Mouse (Mus musculus): ENCODE measurements around the gene Trappc1. TPM values are rescaled to one million over a fixed set of nuclear protein-coding genes. Genes with fewer than 3 reads are reported as not detected.

The Trappc1 gene
- total and polyA plus RNA-seq, 2 experiments from 2014 or later, result 161 to 205 TPM

- ATAC-seq (ENCODE audit: low FRiP score) (peak; percentile 85), DNase-seq (ENCODE audit: low spot score) (peak; percentile 89)
- H3K9ac ChIP-seq (replicated peaks; ENCODE audit: low read length, poor library complexity, severe bottlenecking), result peak within 1 kb of the TSS; percentile 79
- H3K27me3 ChIP-seq (ENCODE audit: insufficient read depth, low read length), result no peaks in the 10 kb centered on the region
- H3K36me3 ChIP-seq (ENCODE audit: insufficient read depth, low read length), result peaks cover 23% of the 10 kb centered on the region
- H3K9me3 ChIP-seq (ENCODE audit: low read length), result no peaks in the 10 kb centered on the region
- H3K27ac ChIP-seq (ENCODE audit: low read depth, low read length), result peak within 1 kb of the TSS; percentile 94
- no peaks in the 10 kb centered on the region; the same call in 1 of the 2 replicates for H3K4me1 ChIP-seq (ENCODE audit: insufficient read depth, low read length)
- no peak for TF ChIP-seq CTCF (IDR thresholded peaks at IDR 0.05)
- H3K4me3 ChIP-seq (ENCODE audit: low read depth, low read length), result peak within 1 kb of the TSS; percentile 64
- WGBS, result 2% methylated on average over 93 of the region's 99 CpGs
- peak within 1 kb of the TSS; percentile 79 for H3K4me2 ChIP-seq (ENCODE audit: low read depth, low read length, poor library complexity, severe bottlenecking)
These were observed 16.7 kb downstream of the Trappc1 start, which contains the start of gene Rnf227 for GRCm38 (mm10) chr11:69340161-69341131. TSS of gene Rnf227 (plus strand) at chr11:69340461.

GRCm38 (mm10) chr11:69346441-69346840 lies 22.7 kb downstream of the Trappc1 start:
- Histone ChIP-seq H3K9ac (replicated peaks; ENCODE audit: low read length, poor library complexity, severe bottlenecking) (no peak overlapping the region), H3K4me1 (ENCODE audit: insufficient read depth, low read length) (no peaks in the 10 kb centered on the region), H3K36me3 (ENCODE audit: insufficient read depth, low read length) (peaks cover 81% of the 10 kb centered on the region), H3K4me3 (ENCODE audit: low read depth, low read length) (no peak overlapping the region), H3K9me3 (ENCODE audit: low read length) (no peaks in the 10 kb centered on the region), H3K27ac (ENCODE audit: low read depth, low read length) (no peak overlapping the region), H3K27me3 (ENCODE audit: insufficient read depth, low read length) (no peaks in the 10 kb centered on the region), H3K4me2 (ENCODE audit: low read depth, low read length, poor library complexity, severe bottlenecking) (no peak overlapping the region)
- TF ChIP-seq CTCF (IDR thresholded peaks at IDR 0.05), result no peak
- DNase-seq (ENCODE audit: low spot score) (no peak), ATAC-seq (ENCODE audit: low FRiP score) (no peak)
- 86% methylated on average over 24 of the region's 26 CpGs for WGBS

- H3K4me2 ChIP-seq (ENCODE audit: low read depth, low read length, poor library complexity, severe bottlenecking), result no peak overlapping the region
- no peak overlapping the region for H3K9ac ChIP-seq (replicated peaks; ENCODE audit: low read length, poor library complexity, severe bottlenecking)
- ATAC-seq (ENCODE audit: low FRiP score), result no peak
- H3K27ac ChIP-seq (ENCODE audit: low read depth, low read length), result no peak overlapping the region
- H3K27me3 ChIP-seq (ENCODE audit: insufficient read depth, low read length), result no peaks in the 10 kb centered on the region
- WGBS, result 93% methylated on average over 5 of the region's 5 CpGs
- no peaks in the 10 kb centered on the region for H3K4me1 ChIP-seq (ENCODE audit: insufficient read depth, low read length)
- no peaks in the 10 kb centered on the region for H3K9me3 ChIP-seq (ENCODE audit: low read length)
- H3K4me3 ChIP-seq (ENCODE audit: low read depth, low read length), result no peak overlapping the region
- no peak for TF ChIP-seq CTCF (IDR thresholded peaks at IDR 0.05)
- H3K36me3 ChIP-seq (ENCODE audit: insufficient read depth, low read length), result peaks cover 95% of the 10 kb centered on the region
- DNase-seq (ENCODE audit: low spot score), result no peak
These were observed 32.8 kb downstream of the Trappc1 start for GRCm38 (mm10) chr11:69356544-69356943.

GRCm38 (mm10) chr11:69357690-69358089 lies 33.9 kb downstream of the Trappc1 start:
- H3K4me2 ChIP-seq (ENCODE audit: low read depth, low read length, poor library complexity, severe bottlenecking), result no peak overlapping the region
- 93% methylated on average over 12 of the region's 12 CpGs for WGBS
- H3K4me3 ChIP-seq (ENCODE audit: low read depth, low read length), result no peak overlapping the region
- no peak for ATAC-seq (ENCODE audit: low FRiP score)
- no peak for TF ChIP-seq CTCF (IDR thresholded peaks at IDR 0.05)
- peaks cover 93% of the 10 kb centered on the region for H3K36me3 ChIP-seq (ENCODE audit: insufficient read depth, low read length)
- no peaks in the 10 kb centered on the region for H3K27me3 ChIP-seq (ENCODE audit: insufficient read depth, low read length)
- no peak overlapping the region for H3K27ac ChIP-seq (ENCODE audit: low read depth, low read length)
- H3K9ac ChIP-seq (replicated peaks; ENCODE audit: low read length, poor library complexity, severe bottlenecking), result no peak overlapping the region
- H3K4me1 ChIP-seq (ENCODE audit: insufficient read depth, low read length), result no peaks in the 10 kb centered on the region
- no peak for DNase-seq (ENCODE audit: low spot score)
- H3K9me3 ChIP-seq (ENCODE audit: low read length), result no peaks in the 10 kb centered on the region

- TF ChIP-seq CTCF (IDR thresholded peaks at IDR 0.05), result no peak
- ATAC-seq (ENCODE audit: low FRiP score) (no peak), DNase-seq (ENCODE audit: low spot score) (no peak)
- Histone ChIP-seq H3K9ac (replicated peaks; ENCODE audit: low read length, poor library complexity, severe bottlenecking) (0 out of 2 replicates have a peak overlapping the region, but pooled peaks have one; percentile 13), H3K36me3 (ENCODE audit: insufficient read depth, low read length) (peaks cover 67% of the 10 kb centered on the region), H3K4me1 (ENCODE audit: insufficient read depth, low read length) (peaks cover 12% of the 10 kb centered on the region), H3K4me2 (ENCODE audit: low read depth, low read length, poor library complexity, severe bottlenecking) (no peak overlapping the region), H3K27ac (ENCODE audit: low read depth, low read length) (no peak overlapping the region), H3K4me3 (ENCODE audit: low read depth, low read length) (no peak overlapping the region), H3K27me3 (ENCODE audit: insufficient read depth, low read length) (no peaks in the 10 kb centered on the region), H3K9me3 (ENCODE audit: low read length) (no peaks in the 10 kb centered on the region)
- WGBS, result 72% methylated on average over 7 of the region's 7 CpGs
These were observed 38.2 kb downstream of the Trappc1 start for GRCm38 (mm10) chr11:69362021-69362420.

GRCm38 (mm10) chr11:69362479-69362878 lies 38.7 kb downstream of the Trappc1 start:
- no peaks in the 10 kb centered on the region for H3K27me3 ChIP-seq (ENCODE audit: insufficient read depth, low read length)
- H3K9ac ChIP-seq (replicated peaks; ENCODE audit: low read length, poor library complexity, severe bottlenecking), result no peak overlapping the region
- H3K27ac ChIP-seq (ENCODE audit: low read depth, low read length), result no peak overlapping the region
- H3K4me3 ChIP-seq (ENCODE audit: low read depth, low read length), result no peak overlapping the region
- ATAC-seq (ENCODE audit: low FRiP score) (no peak), DNase-seq (ENCODE audit: low spot score) (no peak)
- H3K4me1 ChIP-seq (ENCODE audit: insufficient read depth, low read length), result peaks cover 12% of the 10 kb centered on the region
- TF ChIP-seq CTCF (IDR thresholded peaks at IDR 0.05), result no peak
- no peak overlapping the region for H3K4me2 ChIP-seq (ENCODE audit: low read depth, low read length, poor library complexity, severe bottlenecking)
- 87% methylated on average over 2 of the region's 2 CpGs for WGBS
- H3K9me3 ChIP-seq (ENCODE audit: low read length), result no peaks in the 10 kb centered on the region
- peaks cover 62% of the 10 kb centered on the region for H3K36me3 ChIP-seq (ENCODE audit: insufficient read depth, low read length)

Data from midbrain, postnatal 0 days (tissue).